Mouse (Mus musculus): ENCODE data around the gene Rbfox3. TPM values are rescaled to one million over a fixed set of nuclear protein-coding genes. Genes with fewer than 3 reads are reported as not detected.

The Rbfox3 gene
- polyA plus RNA-seq, 1 experiment from 2014 or later: 32.0 TPM

DNA sequence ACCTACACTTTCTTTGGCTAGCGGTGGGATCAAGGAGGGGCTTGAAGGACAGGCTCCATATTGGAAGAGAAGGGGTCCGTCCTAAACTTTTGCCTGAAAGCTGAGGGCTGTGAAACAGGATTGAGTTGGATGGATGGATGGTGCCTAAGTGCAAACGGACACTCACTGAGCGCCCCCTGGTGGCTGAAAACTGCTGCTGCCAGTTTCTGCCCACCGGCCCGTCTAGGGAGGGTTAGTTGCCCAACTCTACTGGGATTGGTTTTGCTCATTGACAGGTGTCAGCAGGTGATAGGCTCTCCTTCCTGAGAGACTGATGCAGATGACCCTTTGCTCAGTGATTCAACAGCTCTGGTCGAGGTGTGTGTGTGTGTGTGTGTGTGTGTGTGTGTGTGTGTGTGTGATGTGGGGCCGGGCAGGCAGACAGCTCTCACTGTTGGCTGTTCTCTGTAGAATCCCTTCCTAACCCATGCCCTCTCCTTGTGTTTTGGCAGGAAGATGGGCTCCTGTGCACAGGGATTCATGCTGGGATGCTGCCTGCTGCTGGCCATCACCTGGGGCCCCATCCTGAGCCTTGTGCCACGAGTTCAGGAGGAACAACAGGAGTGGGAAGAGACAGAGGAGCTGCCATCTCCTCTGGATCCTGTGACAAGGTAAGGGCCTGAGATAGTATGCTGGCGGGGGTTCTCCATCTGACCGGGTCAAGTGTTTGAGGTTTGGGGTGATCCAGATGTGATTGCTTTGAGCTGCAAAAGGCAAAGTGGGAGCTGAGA lies 468.0 kb downstream of the Rbfox3 start:
- 35% methylated on average over 10 of the region's 11 CpGs for WGBS

DNA sequence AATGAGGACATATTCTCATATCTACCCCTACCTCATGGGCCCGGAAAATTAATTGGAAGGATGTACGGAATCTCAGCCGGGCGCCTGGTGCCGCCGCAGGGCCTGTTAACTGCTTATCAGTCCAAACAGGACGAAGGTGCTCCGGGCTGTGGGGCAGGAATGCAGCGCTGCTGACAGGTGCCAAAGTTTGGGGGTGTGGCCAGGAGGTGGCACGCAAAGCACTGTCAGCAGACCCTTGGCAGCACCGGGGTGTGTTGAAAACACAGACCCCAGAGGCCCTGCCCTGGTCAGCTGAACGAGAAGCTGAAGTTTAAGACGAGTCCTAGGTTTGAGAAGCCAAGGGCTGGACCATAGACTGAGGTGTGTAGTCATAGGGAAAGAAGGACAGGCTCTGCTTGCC lies 468.7 kb downstream of the Rbfox3 start:
- peaks cover 24% of the 10 kb centered on the region for H3K4me1 ChIP-seq
- H3K27ac ChIP-seq: no peak overlapping the region
- H3K4me3 ChIP-seq: no peak overlapping the region
- ATAC-seq: no peak
- 79% methylated on average over 13 of the region's 13 CpGs for WGBS
- H3K9me3 ChIP-seq (replicated peaks): no peaks in the 10 kb centered on the region
- H3K4me2 ChIP-seq: no peak overlapping the region
- no peaks in the 10 kb centered on the region for H3K36me3 ChIP-seq (ENCODE audit: poor library complexity, severe bottlenecking)
- peaks cover 4% of the 10 kb centered on the region; the same call in 1 of the 2 replicates for H3K27me3 ChIP-seq
- no peak overlapping the region for H3K9ac ChIP-seq

More for the DNA sequence above, 468.0 kb downstream of the Rbfox3 start:
- no peak overlapping the region for H3K4me3 ChIP-seq
- peaks cover 4% of the 10 kb centered on the region; the same call in 1 of the 2 replicates for H3K27me3 ChIP-seq
- no peak overlapping the region for H3K9ac ChIP-seq
- no peaks in the 10 kb centered on the region for H3K36me3 ChIP-seq (ENCODE audit: poor library complexity, severe bottlenecking)
- peaks cover 17% of the 10 kb centered on the region for H3K4me1 ChIP-seq
- no peaks in the 10 kb centered on the region for H3K9me3 ChIP-seq (replicated peaks)
- no peak overlapping the region for H3K4me2 ChIP-seq
- no peak for ATAC-seq
- no peak overlapping the region for H3K27ac ChIP-seq

Small RNA genes lying within 50 kb of the gene (microRNA-seq; reads per million reads assigned to microRNA genes)
- gene Gm25040: not detected

Other genes with a start within 250 kb of the Rbfox3 start
- gene Enpp7, start 76.6 kb upstream of the Rbfox3 start, polyA plus RNA-seq (2015; fragmentation: Nextera tagmentation; extraction: Ambion mirVana): not detected in 2 replicates
- 45.2 and 52.0 TPM in 2 replicates for gene Cbx2, start 111.4 kb upstream of the Rbfox3 start, polyA plus RNA-seq (2015; fragmentation: Nextera tagmentation; extraction: Ambion mirVana)
- 9.8 and 12.3 TPM in 2 replicates for gene Cbx8, start 129.4 kb upstream of the Rbfox3 start, polyA plus RNA-seq (2015; fragmentation: Nextera tagmentation; extraction: Ambion mirVana)
- 10.2 and 11.5 TPM in 2 replicates for gene Cbx4, start 174.6 kb upstream of the Rbfox3 start, polyA plus RNA-seq (2015; fragmentation: Nextera tagmentation; extraction: Ambion mirVana)